Mouse (Mus musculus) CH12F3 (cell line): ENCODE results near the gene Fam102b.

ENCODE experiments used
- in situ Hi-C: fragments of 300-500 bp; cut with MboI; formaldehyde crosslinking; loops from 2 replicates; pipeline ENCODE4 v1.14.3; 2020; ENCODE audit warnings: low sequenced_read_pairs

Fam102b gene

GRCm38 (mm10) chr3:109012595-109012994, 14.8 kb downstream of the Fam102b start:
- in situ Hi-C loops: no loop called here

- in situ Hi-C loops: no loop called here
Observed at GRCm38 (mm10) chr3:109010489-109011260, 16.7 kb downstream of the Fam102b start.

DNA sequence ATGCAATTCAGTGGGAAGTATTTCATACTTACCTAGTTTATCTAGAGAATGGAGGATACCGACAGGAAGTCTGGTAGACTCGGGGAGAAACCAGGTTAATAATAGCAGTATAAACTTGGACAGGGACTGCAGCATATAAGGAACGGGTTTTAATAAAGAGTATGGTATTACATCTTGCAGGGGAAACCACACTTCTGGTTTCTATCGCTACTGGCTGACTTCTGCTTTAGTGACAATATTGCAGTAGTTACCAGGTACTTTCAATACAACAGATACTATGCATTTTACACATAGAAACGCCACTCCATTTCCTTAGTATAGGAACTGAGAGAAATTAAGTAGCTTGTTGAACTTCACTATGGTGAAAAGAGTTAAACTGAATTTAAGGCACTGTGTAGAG, 19.2 kb downstream of the Fam102b start:
- in situ Hi-C loops: no loop called here

DNA sequence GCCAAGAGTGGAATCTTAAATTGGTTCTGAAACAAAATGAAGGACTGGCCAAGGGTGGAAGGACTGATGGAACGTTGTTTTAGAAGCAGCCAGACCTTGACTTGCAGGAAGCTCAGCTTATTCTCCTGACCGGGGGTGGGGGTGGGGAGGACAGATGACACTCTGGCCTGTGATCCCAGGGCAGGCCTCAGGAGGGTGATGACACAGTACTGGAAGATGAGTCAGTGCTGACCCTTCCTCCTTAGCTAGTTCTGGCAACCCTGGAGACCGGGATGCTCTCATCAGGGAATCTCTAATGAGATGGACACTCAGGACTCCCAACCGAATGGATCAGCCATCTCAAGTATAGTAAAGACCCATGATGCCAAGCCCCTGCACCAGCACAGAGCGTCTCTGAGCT, 21.6 kb downstream of the Fam102b start:
- in situ Hi-C loops: no loop called here

DNA sequence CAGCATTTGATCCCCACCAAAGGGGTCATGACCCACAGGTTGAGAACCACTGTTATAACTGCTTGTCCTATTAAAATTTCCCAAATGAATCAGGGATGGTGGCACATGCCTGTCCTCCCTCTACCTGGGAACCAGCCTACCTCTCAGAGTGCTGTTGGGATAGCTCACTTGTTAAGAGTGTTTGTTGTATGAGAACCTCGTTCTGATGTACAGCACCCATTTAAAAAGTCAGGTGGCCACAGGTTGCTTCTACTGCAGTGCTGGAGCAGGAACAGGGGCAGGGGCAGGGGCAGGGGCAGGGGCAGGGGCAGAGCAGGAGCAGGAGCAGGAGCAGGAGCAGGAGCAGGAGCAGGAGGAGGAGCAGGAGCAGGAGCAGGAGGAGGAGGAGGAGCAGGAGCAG, 28.2 kb downstream of the Fam102b start:
- in situ Hi-C loops: no loop called here

GRCm38 (mm10) chr3:108997762-108998161, 29.6 kb downstream of the Fam102b start:
- in situ Hi-C loops: no loop called here

GRCm38 (mm10) chr3:108997284-108997683, 30.1 kb downstream of the Fam102b start:
- in situ Hi-C loops: no loop called here

GRCm38 (mm10) chr3:108995379-108995778, 32.0 kb downstream of the Fam102b start:
- in situ Hi-C loops: no loop called here

- in situ Hi-C loops: no loop called here
Observed at GRCm38 (mm10) chr3:108994477-108994876, 32.9 kb downstream of the Fam102b start.

DNA sequence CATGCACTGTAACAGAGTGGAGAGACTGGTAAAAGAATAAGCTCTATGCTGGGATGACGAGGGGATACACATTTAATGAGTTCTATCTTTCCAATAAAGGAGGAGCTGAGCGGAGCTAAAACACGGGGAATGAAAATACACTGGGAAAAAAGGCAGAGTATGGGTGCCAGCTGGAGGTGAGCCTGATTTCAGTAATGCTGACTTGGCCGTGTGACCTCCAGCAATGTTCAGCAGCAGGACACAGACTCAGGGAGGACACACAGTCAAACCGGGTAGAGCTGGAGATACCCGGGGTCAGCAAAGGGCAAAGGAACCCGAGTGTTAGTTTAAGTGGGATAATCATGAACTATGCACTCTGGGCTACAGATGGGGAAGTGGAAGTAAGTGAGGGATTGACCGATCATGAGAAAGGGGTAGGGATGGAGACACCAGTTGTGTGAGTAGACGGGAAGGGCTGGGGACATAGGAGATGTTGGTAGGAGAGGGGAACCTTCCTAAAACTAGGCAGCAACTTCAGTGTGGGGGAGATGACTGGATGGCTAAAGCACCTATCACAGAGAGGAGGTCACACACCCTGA, 37.3 kb downstream of the Fam102b start:
- in situ Hi-C loops: no loop called here

- in situ Hi-C loops: no loop called here
Observed at GRCm38 (mm10) chr3:108987009-108987659, 40.3 kb downstream of the Fam102b start.

DNA sequence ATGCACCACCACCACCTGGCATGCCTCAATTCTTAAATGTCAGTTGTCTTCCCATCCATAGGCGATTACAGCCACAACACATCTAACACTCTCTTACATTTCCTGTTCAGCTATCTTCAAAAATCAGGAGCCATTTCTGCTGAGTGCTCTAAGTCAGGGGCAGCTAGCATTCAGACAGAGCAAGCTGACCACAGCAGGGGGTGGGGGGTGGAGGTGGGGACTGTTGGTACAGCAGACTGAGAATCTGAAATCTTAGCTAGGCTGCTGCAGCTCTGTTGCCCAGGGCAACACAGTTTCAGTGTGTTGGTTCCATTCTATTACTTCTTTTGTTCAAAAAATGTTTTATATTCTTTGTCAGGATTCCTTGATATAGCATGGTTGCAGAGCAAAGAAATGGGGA, 40.9 kb downstream of the Fam102b start:
- in situ Hi-C loops: no loop called here

- in situ Hi-C loops: no loop called here
Observed at GRCm38 (mm10) chr3:108983989-108984388, 43.4 kb downstream of the Fam102b start.

- in situ Hi-C loops: no loop called here
Observed at GRCm38 (mm10) chr3:108981946-108982345, 45.5 kb downstream of the Fam102b start.

DNA sequence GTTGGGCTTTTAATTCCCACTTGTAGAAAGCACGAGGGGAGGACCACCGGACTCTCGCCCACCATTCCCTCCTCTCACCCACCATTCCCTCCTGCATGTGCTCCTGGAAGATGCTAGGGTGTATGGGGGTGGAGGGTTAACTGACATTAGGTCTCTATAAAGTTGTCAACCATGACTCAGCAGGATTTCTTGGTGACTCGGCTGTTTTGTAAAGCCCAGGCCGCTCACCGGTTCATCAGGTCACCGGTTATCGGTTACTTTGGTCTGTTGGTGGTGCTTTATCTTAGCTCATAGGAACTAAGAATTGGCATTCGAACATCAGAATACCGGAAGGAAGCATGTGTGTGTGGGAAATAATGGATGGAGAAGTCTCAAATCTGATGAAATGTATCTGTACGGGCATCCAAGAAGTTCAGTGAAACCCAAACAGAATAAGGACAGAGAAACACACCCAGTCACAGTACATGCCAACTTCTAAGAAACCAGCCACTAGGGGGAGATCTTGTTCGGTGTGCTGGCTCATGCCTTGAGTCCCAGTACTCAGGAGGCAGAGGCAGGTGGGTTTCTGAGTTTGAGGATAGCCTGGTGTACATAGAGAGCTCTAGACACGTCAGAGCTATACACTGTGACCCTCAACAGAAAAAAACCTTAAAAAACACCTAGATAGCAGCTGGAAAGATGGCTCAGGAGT, 49.9 kb downstream of the Fam102b start:
- in situ Hi-C loops: no loop called here

DNA sequence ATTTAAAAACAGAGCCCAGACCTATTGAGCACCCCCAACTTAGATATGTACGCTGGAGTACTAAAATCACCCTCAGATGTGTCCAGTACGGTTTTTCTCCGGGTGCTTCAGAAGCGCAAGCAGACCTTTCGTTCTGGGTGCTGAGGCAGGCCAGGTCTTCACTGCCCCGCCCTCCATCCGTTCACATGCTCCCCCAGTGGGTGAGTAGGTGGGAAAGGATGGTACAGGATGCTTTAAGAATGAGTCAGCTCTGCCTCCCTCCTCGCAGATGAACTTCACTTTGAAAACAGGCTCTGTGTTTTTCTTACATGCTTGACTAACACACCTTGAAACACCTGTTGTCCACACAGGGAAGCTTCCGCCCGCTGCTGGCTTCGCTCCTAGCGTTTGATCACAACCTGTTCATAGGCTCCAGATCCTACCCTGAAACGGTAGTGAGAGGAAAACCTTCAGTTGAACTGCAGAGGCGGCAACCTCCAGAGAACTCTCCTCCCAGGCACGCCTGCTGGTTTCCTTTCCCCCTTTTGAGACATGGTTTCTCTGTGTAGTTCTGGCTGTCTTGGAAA, 52.4 kb downstream of the Fam102b start:
- in situ Hi-C loops: no loop called here

DNA sequence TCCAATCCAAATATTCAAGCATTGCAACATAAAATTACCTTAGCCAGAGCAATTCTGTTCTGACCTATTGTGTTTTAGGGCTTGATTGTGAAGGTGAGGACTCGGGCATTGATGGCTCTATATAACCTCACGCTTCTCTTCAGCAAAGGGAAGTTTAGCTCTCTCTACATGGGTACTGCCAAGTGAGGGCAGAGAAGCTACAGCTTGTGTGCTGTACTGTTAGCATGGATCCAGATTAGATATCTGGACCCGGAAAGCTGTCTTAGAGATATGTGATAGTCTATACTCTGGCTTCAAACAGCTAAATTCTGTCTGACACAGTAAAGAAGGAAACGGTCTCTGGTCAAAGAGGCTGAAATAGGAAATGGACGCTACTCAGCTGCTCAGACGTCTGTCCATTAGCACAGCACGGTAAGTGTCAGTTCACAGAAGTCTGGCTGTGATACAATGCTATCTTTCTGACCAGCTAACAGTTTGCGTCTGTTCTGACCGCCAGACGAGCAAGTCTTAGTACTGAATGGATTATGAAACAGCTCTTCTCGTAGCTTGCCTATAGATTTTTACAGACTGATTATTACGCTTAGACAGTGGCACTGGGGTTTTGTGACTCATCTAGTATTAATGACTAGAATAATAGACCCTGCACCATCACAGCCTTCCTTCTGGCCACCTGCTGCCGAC, 53.3 kb downstream of the Fam102b start:
- in situ Hi-C loops: no loop called here

GRCm38 (mm10) chr3:108966051-108966450, 61.4 kb downstream of the Fam102b start:
- in situ Hi-C loops: no loop called here

- in situ Hi-C loops: no loop called here
Observed at GRCm38 (mm10) chr3:108964361-108965044, 62.9 kb downstream of the Fam102b start.

DNA sequence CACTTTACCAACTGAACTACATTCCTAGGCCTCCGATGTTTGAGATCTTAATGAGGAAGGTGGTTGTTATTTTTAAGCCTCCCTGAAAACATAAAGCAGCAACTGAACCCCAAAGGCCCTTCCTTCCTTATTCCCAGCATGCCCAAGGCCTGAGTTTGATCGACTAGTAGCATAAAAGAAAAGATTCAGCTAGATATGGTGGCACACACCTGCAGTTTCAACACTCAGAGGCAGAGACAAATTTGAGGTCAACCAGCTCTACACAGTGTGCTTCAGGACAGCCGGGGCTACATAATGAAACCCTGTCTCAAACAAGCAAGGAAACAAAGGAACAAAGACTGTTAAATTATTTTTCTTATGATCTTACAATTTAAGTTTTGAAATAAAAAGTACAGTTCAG, 63.6 kb downstream of the Fam102b start:
- in situ Hi-C loops: no loop called here
